Mouse (Mus musculus) left cerebral cortex, adult 2 months (tissue): ENCODE measurements at regions not wholly inside any gene's neighbourhood (a gene's known extent, or its start where the extent isn't known, plus 50 kb on each side); places are given as distances from the start of the nearest gene placed in this dataset.

Experiments
- DNase-seq, 2 experiments: peaks; one replicate each; pipeline ENCODE4 v3.0.0; 2021 to 2022; ENCODE audit warnings: low spot score in 2 of 2, mixed read lengths in 1 of 2; ENCODE audit errors: extremely low spot score in 1 of 2
- H3K27ac ChIP-seq: fragments of 200-600 bp; 2 replicates; pipeline ENCODE4 v1.8.1; 2022
- H3K4me3 ChIP-seq: fragments of 200-600 bp; 2 replicates; pipeline ENCODE4 v1.8.1; 2022
- CTCF ChIP-seq: fragments of 200-600 bp; IDR thresholded peaks from 2 replicates; pipeline ENCODE4 v1.8.1; 2022; ENCODE audit warnings: antibody characterized with exemption, mild to moderate bottlenecking, moderate library complexity
- intact Hi-C: fragments of 180-260 bp; cut with DNase I; formaldehyde crosslinking; loops from one replicate; pipeline ENCODE4 v1.15.1; 2025

DNA sequence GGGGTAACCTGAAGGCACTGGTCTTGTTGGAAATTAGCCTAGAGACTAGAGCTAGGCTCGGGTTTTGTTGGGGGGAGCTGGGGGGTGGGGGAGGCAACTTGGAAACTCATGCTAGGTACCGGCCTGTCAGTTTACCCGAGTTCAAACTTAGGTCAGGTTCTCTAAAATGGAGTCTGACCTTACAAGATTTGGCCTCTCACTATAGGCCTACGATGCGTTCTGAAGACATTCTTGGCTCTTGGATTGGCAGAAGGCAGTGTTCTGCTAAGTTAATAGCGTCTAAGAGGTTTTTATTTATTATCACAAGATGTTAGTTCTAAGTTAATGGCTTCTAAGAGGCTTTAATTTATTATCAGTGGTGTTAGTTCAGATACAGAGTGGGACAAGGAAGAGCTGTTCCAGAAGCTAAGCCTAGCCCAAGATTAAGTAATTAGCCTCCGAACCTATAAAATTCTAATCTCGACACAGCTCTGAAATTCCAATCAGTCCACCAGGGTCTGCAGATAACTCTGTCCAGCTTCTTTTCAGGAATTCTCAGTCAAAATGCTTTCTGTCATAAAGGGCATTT is 109.0 kb downstream of the Rpap3 start:
- intact Hi-C loops = no loop called here
- Histone ChIP-seq H3K27ac (no peak overlapping the region), H3K4me3 (no peak overlapping the region)
- DNase-seq = no peak
- no peak for TF ChIP-seq CTCF

DNA sequence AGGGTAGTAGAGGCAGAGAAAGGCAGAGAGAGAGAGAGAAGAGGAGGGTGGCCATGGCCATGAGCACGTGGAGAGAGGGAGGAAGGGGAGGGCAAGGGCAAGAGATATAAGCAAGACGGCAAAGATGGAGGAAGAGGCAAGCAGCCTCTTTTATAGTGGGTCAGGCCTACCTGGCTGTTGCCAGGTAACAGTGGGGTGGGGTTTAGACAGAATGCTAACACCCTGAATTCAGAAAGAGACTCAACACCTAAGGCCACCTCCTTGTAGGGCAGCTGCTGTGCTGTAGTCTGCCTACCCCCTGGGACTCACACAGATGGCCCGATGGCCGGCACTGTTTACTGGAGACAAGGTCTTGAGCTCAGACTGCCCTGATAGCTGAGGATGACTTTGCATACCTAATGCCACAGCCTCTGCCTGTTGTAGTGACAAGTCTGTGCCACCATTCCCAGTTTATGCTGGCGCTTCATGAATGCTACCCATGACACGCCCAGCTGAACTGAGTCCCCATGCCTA is 110.3 kb downstream of the Rpap3 start:
- H3K27ac ChIP-seq = no peak overlapping the region
- TF ChIP-seq CTCF = no peak
- no peak overlapping the region for H3K4me3 ChIP-seq
- intact Hi-C loops = no loop called here
- no peak for DNase-seq

DNA sequence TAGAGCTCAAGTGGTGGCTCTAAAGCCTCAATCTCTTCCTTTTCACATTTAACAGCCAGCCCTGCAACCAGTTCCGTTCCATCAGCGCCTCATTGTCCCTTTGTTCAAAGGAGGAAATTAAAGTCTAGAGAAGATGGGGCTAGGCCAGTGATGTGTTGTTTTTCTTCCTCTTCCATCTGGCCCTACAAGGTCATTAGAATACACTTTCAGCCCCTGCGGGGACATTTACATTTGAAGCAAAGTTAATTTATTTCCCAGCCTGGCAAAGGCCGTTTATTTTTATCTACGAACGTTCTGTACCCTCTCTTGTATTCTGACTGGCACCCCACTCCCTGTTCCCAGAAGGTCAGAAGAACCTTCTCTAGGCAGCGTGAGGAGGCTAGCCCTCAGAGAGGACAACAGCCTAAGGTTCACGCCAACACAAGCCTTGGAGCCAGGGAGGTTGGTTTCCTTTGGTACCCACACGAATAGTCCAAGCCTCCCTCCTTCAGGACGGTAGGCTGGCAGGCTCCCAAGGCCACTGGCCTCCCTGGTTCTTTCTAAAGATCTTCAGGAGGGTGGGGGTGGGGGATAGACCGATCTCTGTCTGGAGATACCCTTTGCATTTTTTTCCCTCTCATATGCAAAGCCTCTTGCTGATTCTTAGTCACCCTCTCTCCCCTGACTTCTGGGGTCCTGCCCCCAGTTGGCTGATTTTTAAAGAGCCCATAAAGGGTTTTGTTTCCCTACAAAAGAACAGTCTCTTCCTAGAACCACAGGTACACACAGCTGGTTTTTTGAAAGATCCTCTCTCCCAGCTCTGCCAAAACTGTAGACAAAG is 111.6 kb downstream of the Rpap3 start:
- intact Hi-C loops = no loop called here

DNA sequence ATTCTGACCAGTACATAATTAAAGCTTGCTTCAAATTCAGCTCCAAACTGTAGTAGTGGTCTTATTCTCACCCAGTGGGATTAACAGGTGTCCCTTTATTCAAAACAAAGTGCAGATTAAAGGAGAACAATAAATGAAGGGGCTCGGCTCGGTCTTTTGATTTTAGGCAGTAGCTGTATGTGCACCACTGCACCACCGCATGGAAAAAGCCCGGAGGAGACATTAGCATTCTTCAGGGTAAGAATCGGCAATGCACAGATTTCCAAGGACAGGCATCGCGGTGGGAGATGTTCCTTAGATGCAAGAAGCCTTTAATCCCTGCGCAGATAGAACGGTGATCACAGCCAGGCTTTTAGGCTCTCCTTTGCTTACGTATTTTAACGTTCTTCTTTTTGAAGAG is 112.8 kb downstream of the Rpap3 start:
- DNase-seq = no peak
- no peak for TF ChIP-seq CTCF
- no peak overlapping the region for H3K27ac ChIP-seq
- no peak overlapping the region for H3K4me3 ChIP-seq
- intact Hi-C loops = no loop called here

More for the DNA sequence above, 111.6 kb downstream of the Rpap3 start:
- no peak overlapping the region for H3K4me3 ChIP-seq
- TF ChIP-seq CTCF = no peak
- DNase-seq = no peak
- H3K27ac ChIP-seq = no peak overlapping the region

DNA sequence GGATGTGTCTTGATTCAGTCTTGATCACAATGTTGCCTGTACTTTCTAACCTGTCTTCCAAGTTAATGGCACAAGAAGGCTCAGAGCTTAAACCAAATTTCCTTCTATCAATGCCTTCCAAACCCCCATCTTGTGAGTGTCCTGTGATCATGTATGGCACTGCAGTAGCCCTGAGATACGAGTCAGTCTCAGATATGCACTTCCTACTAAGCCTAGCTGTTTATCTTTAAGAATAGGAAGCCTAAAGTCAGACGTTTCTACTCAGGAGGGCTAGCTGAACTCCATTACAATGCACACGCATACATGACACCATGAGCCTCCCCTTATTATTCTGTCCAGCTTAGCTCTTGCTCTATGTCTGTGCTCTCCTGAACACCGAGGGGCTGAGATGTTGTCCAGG is 114.2 kb downstream of the Rpap3 start:
- H3K27ac ChIP-seq = no peak overlapping the region
- H3K4me3 ChIP-seq = no peak overlapping the region
- no peak for TF ChIP-seq CTCF
- intact Hi-C loops = no loop called here
- DNase-seq = no peak

DNA sequence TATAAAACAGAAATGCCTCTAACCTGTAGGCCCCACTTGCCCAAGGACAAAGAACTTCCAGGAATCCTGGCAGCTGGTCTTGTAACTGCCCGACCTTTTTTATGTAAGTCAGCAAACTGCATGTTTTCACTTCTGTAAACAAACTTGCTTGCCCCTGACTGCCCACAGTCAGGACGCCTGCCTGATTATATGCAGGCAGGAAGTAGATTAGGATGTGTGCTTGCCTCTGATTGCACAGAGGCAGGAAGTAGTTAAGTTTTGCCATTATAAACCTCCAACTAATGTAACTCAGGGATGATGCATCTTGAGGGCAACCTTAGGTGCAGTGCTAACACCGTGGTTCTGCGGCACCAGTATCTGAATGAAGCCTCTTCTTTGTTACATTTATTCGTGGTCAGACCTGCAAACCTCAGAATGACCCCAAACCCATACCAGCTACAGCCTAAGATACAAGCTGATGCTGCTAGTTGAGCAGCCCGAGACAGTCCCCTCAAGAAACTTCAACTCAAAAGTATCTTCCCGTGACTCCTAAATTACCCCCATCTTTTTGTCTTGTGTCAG is 114.8 kb downstream of the Rpap3 start:
- no peak for TF ChIP-seq CTCF
- Histone ChIP-seq H3K27ac (no peak overlapping the region), H3K4me3 (no peak overlapping the region)
- intact Hi-C loops = no loop called here
- no peak for DNase-seq

DNA sequence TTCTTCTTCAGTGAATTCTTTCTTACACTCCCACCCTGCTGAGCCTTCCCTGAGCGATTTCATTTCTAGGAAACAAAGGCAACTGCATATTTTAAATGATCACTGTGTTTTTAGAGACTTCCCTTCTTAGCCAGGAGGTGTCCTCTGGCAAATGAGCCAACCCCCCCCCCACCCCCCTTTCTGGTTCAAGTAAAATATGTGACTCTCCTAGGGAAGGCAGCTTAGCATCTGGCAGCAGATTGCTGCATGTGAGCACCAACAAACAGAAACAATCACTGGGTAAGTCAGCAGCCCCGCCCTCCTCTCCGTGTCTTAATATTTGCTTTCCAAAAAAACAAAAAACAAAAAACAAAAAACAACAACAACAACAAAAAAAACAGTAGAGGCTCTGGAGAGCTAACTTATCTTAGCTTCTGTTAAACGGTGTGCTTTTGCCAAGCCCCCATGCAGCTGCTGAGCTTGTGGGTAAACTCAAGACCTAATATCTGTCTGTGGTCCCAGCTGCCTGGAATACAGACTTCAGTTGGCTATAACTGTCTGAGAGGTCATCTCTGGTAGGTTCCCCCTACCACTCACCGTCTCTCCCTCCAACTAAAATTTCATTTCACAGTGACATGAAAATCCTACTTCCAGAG is 117.9 kb downstream of the Rpap3 start:
- no peak for TF ChIP-seq CTCF
- Histone ChIP-seq H3K4me3 (no peak overlapping the region), H3K27ac (no peak overlapping the region)
- intact Hi-C loops = no loop called here
- no peak for DNase-seq

DNA sequence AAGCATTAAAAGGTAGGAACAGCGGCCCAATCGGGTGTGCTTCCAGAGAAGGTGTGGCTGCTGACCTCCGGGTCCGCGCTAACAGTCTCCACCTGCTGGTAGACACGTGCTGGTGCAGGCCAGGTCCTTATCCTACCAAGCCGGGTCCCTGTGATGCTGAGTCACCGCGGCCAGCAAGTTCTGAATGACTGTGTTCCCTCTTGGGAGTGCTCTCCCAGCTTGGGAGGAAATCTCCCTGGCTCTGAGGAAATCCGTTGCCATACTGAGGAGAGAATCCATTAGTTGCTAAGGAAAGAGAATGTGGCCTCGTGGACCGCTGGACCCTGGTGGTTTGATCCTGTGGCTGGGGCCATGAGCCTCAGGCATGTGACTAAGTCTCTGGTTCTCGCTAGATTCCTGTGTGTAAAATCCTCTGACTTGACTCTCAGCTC is 123.9 kb downstream of the Rpap3 start:
- peak; percentile 68 to 73 for DNase-seq
- H3K4me3 ChIP-seq = no peak overlapping the region
- peak; percentile 87 for TF ChIP-seq CTCF
- intact Hi-C loops = loop anchor here (2.0 kb wide), 1 partner anchor 387 kb away; no protein-coding TSS in a partner anchor
- no peak overlapping the region for H3K27ac ChIP-seq

DNA sequence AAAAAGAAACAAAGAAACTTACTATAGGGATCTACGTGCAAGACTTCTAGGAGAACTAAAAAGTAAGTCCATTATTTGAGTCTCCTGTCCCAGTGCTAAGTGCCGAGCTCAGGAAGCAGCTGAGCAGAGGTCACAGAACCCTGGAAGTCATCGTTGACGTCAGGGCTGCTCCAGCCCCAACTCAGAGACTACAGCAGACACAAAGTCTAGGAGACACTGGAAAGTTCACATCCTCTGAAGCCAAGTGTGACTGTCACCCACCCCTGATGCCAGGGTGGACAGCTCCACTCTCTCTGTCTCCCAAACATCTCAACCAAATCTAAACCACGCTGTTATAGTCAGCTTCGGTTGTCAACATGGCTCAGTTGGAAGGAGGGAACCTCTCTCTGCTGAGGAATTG is 124.9 kb downstream of the Rpap3 start:
- intact Hi-C loops = loop anchor here (2.0 kb wide), 1 partner anchor 386 kb away; no protein-coding TSS in a partner anchor
- TF ChIP-seq CTCF = no peak
- DNase-seq = no peak
- Histone ChIP-seq H3K27ac (no peak overlapping the region), H3K4me3 (no peak overlapping the region)

DNA sequence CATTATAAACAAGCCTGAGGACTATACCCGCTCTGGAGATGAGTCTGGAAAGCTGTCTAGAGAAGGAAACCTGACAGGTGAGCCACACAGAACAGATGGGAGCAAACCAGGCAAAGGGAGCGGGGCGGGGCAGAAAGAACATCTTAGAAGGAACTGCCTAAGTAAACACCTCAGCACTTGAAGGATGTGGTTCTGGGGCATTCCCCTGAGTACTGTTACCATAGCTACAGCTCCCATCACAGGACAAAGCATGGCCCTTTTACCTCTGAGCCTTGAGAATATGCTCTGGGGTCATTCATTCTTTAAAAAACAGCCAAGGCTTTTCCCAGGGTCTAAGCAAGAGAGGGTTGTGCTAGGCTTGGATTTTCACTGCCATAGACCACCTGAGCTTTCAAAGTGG is 127.6 kb downstream of the Rpap3 start:
- no peak for TF ChIP-seq CTCF
- Histone ChIP-seq H3K4me3 (no peak overlapping the region), H3K27ac (no peak overlapping the region)
- intact Hi-C loops = no loop called here
- no peak for DNase-seq

DNA sequence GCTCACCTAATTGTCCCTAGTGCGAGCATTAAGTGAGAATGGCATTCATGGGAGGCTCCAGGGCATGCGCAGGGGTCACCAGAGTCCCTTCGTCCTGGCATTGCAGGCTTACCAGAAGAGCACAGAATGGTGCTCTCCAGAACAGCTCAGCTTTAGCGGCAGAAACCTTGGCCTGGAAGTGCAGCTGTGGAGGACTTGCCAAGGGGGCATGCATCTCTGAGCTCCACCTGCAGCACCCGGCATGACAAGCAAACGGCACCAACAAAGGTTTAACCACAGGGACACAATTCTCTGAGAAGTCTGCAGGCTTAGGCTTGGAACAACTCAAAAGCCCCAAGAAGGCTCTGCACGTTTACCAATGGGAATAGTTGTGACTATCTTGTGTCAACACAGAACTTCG is 128.4 kb downstream of the Rpap3 start:
- no peak for TF ChIP-seq CTCF
- DNase-seq = no peak
- intact Hi-C loops = no loop called here
- no peak overlapping the region for H3K4me3 ChIP-seq
- H3K27ac ChIP-seq = no peak overlapping the region

DNA sequence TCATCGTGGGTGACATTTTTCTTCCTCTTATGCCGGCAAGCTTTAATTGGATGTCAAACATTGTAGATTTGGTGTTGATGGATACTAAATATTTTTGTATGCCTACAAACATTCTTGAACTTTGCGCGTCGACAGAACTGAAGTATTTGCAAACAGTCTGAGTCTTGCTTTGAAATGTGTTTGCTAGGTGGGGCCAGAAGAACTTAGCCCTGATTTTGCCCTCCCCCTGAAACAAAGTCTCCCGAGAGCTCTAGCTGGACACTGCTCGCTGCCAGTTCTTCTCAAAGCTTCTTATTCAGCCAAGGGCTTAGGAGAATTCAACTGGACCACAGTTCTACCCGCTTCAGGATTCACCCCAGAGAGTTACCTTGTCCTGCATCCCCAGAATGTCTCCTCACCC is 133.0 kb downstream of the Rpap3 start:
- intact Hi-C loops = no loop called here
- Histone ChIP-seq H3K4me3 (no peak overlapping the region), H3K27ac (no peak overlapping the region)
- no peak for DNase-seq
- no peak for TF ChIP-seq CTCF
